Mouse (Mus musculus): ENCODE data around the gene Ift140. TPM values are rescaled to one million over a fixed set of nuclear protein-coding genes. Genes with fewer than 3 reads are reported as not detected.
A peak's percentile ranks its signal among the peaks of the same experiment; 100 is the strongest.

Gene Ift140
- polyA plus RNA-seq, 1 experiment from 2014 or later: 2.9 TPM

GRCm38 (mm10) chr17:25067442-25067851, 51.6 kb downstream of the Ift140 start:
- no peaks in the 10 kb centered on the region for H3K4me1 ChIP-seq (replicated peaks; ENCODE audit: control insufficient read depth, insufficient read depth, low read length)
- WGBS: 66% methylated on average over 8 of the region's 8 CpGs

GRCm38 (mm10) chr17:25068690-25069089, 52.8 kb downstream of the Ift140 start:
- 56% methylated on average over 2 of the region's 2 CpGs for WGBS
- H3K4me3 ChIP-seq (ENCODE audit: low read depth, low read length): no peak overlapping the region
- H3K4me1 ChIP-seq (replicated peaks; ENCODE audit: control insufficient read depth, insufficient read depth, low read length): no peaks in the 10 kb centered on the region
- no peak overlapping the region for H3K4me2 ChIP-seq (replicated peaks; ENCODE audit: low read depth)
- H3K27me3 ChIP-seq (replicated peaks; ENCODE audit: control insufficient read depth, insufficient read depth, low read length): no peaks in the 10 kb centered on the region
- no peak for TF ChIP-seq CTCF (IDR thresholded peaks at IDR 0.05; ENCODE audit: low read depth)
- ATAC-seq: no peak
- peaks cover 5% of the 10 kb centered on the region; the same call in 1 of the 2 replicates for H3K36me3 ChIP-seq (ENCODE audit: control insufficient read depth, insufficient read depth)
- H3K27ac ChIP-seq (ENCODE audit: low read depth, low read length): no peak overlapping the region
- H3K9ac ChIP-seq (ENCODE audit: low read depth, low read length): no peak overlapping the region
- H3K9me3 ChIP-seq (ENCODE audit: control insufficient read depth): no peaks in the 10 kb centered on the region

More at GRCm38 (mm10) chr17:25067442-25067851, 51.6 kb downstream of the Ift140 start:
- H3K9me3 ChIP-seq (ENCODE audit: control insufficient read depth): no peaks in the 10 kb centered on the region
- no peak overlapping the region for H3K4me3 ChIP-seq (ENCODE audit: low read depth, low read length)
- H3K36me3 ChIP-seq (ENCODE audit: control insufficient read depth, insufficient read depth): peaks cover 5% of the 10 kb centered on the region; the same call in 1 of the 2 replicates
- TF ChIP-seq CTCF (IDR thresholded peaks at IDR 0.05; ENCODE audit: low read depth): no peak
- H3K27me3 ChIP-seq (replicated peaks; ENCODE audit: control insufficient read depth, insufficient read depth, low read length): no peaks in the 10 kb centered on the region
- H3K4me2 ChIP-seq (replicated peaks; ENCODE audit: low read depth): no peak overlapping the region
- H3K9ac ChIP-seq (ENCODE audit: low read depth, low read length): no peak overlapping the region
- H3K27ac ChIP-seq (ENCODE audit: low read depth, low read length): no peak overlapping the region
- ATAC-seq: no peak

- TF ChIP-seq CTCF (IDR thresholded peaks at IDR 0.05; ENCODE audit: low read depth): no peak
- Histone ChIP-seq H3K9ac (ENCODE audit: low read depth, low read length) (no peak overlapping the region), H3K36me3 (ENCODE audit: control insufficient read depth, insufficient read depth) (peaks cover 6% of the 10 kb centered on the region; the same call in 1 of the 2 replicates), H3K27me3 (replicated peaks; ENCODE audit: control insufficient read depth, insufficient read depth, low read length) (no peaks in the 10 kb centered on the region), H3K27ac (ENCODE audit: low read depth, low read length) (no peak overlapping the region), H3K9me3 (ENCODE audit: control insufficient read depth) (no peaks in the 10 kb centered on the region), H3K4me1 (replicated peaks; ENCODE audit: control insufficient read depth, insufficient read depth, low read length) (no peaks in the 10 kb centered on the region), H3K4me2 (replicated peaks; ENCODE audit: low read depth) (peak overlapping the region; percentile 46; the same call in 1 of the 2 replicates), H3K4me3 (ENCODE audit: low read depth, low read length) (no peak overlapping the region)
- ATAC-seq: no peak
- WGBS: 77% methylated on average over 4 of the region's 4 CpGs
Measured at GRCm38 (mm10) chr17:25076906-25077305, 61.0 kb downstream of the Ift140 start.

GRCm38 (mm10) chr17:25077771-25078372, 62.0 kb downstream of the Ift140 start:
- H3K27ac ChIP-seq (ENCODE audit: low read depth, low read length): no peak overlapping the region
- no peaks in the 10 kb centered on the region for H3K27me3 ChIP-seq (replicated peaks; ENCODE audit: control insufficient read depth, insufficient read depth, low read length)
- TF ChIP-seq CTCF (IDR thresholded peaks at IDR 0.05; ENCODE audit: low read depth): no peak
- H3K9ac ChIP-seq (ENCODE audit: low read depth, low read length): no peak overlapping the region
- H3K36me3 ChIP-seq (ENCODE audit: control insufficient read depth, insufficient read depth): peaks cover 6% of the 10 kb centered on the region; the same call in 1 of the 2 replicates
- H3K4me3 ChIP-seq (ENCODE audit: low read depth, low read length): peak overlapping the region; percentile 38
- ATAC-seq: no peak
- 63% methylated on average over 13 of the region's 13 CpGs for WGBS
- H3K4me1 ChIP-seq (replicated peaks; ENCODE audit: control insufficient read depth, insufficient read depth, low read length): no peaks in the 10 kb centered on the region
- no peaks in the 10 kb centered on the region for H3K9me3 ChIP-seq (ENCODE audit: control insufficient read depth)
- H3K4me2 ChIP-seq (replicated peaks; ENCODE audit: low read depth): peak overlapping the region; percentile 46

GRCm38 (mm10) chr17:25080210-25080609, 64.3 kb downstream of the Ift140 start:
- Histone ChIP-seq H3K4me3 (ENCODE audit: low read depth, low read length) (peak overlapping the region; percentile 38), H3K9me3 (ENCODE audit: control insufficient read depth) (no peaks in the 10 kb centered on the region), H3K4me2 (replicated peaks; ENCODE audit: low read depth) (peak overlapping the region; percentile 55), H3K27ac (ENCODE audit: low read depth, low read length) (peak overlapping the region; percentile 74; the same call in 1 of the 2 replicates), H3K4me1 (replicated peaks; ENCODE audit: control insufficient read depth, insufficient read depth, low read length) (no peaks in the 10 kb centered on the region), H3K9ac (ENCODE audit: low read depth, low read length) (peak overlapping the region; percentile 40), H3K36me3 (ENCODE audit: control insufficient read depth, insufficient read depth) (peaks cover 6% of the 10 kb centered on the region; the same call in 1 of the 2 replicates), H3K27me3 (replicated peaks; ENCODE audit: control insufficient read depth, insufficient read depth, low read length) (no peaks in the 10 kb centered on the region)
- no peak for TF ChIP-seq CTCF (IDR thresholded peaks at IDR 0.05; ENCODE audit: low read depth)
- 75% methylated on average over 13 of the region's 13 CpGs for WGBS
- no peak for ATAC-seq

GRCm38 (mm10) chr17:25080960-25081381, 65.1 kb downstream of the Ift140 start:
- 62% methylated on average over 11 of the region's 11 CpGs for WGBS
- ATAC-seq: no peak
- Histone ChIP-seq H3K27me3 (replicated peaks; ENCODE audit: control insufficient read depth, insufficient read depth, low read length) (no peaks in the 10 kb centered on the region), H3K4me1 (replicated peaks; ENCODE audit: control insufficient read depth, insufficient read depth, low read length) (no peaks in the 10 kb centered on the region), H3K36me3 (ENCODE audit: control insufficient read depth, insufficient read depth) (peaks cover 6% of the 10 kb centered on the region; the same call in 1 of the 2 replicates), H3K9ac (ENCODE audit: low read depth, low read length) (peak overlapping the region; percentile 40; the same call in 1 of the 2 replicates), H3K9me3 (ENCODE audit: control insufficient read depth) (no peaks in the 10 kb centered on the region), H3K4me3 (ENCODE audit: low read depth, low read length) (peak overlapping the region; percentile 38), H3K27ac (ENCODE audit: low read depth, low read length) (peak overlapping the region; percentile 74), H3K4me2 (replicated peaks; ENCODE audit: low read depth) (peak overlapping the region; percentile 55)
- TF ChIP-seq CTCF (IDR thresholded peaks at IDR 0.05; ENCODE audit: low read depth): no peak

Measured in intestine, postnatal 0 days (tissue).